Mouse (Mus musculus) olfactory bulb, adult 2 months (tissue): Measurements from ENCODE around the gene Relb.

Experiments
- CTCF ChIP-seq: fragments of 200-500 bp; IDR thresholded peaks from 2 replicates; pipeline ENCODE4 v1.5.1; 2012; ENCODE audit warnings: low read depth, mild to moderate bottlenecking, low read length, moderate library complexity; ENCODE audit not compliant: insufficient read depth
- POLR2A ChIP-seq: fragments of 200-500 bp; IDR thresholded peaks from 2 replicates; pipeline ENCODE4 v1.6.1; 2012; ENCODE audit warnings: mild to moderate bottlenecking, low read depth, low read length, moderate library complexity; ENCODE audit not compliant: insufficient read depth

DNA sequence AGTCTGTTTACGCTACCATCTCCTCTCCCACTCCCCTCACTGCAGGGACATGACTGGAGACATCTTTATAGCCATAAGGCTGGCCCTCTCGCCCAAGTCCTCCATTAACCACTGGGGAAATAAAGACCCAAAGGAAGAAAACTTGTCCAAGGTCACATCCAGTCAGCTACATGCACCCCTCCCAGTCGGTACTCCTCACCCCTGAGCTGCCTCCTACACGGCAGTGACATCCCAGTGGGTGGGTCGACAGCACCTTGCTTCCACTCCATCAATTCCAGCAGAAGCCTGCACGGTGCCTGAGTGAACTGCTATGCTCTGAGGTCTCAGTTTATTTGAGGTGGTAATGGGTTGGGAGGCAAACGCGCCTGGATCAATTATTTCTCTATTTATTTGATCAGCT is 34.7 kb upstream of the Relb start:
- TF ChIP-seq CTCF (no peak), POLR2A (no peak)
